Mouse (Mus musculus): ENCODE data around the gene Atg10. TPM values are rescaled to one million over a fixed set of nuclear protein-coding genes. Genes with fewer than 3 reads are reported as not detected.

Atg10 gene
- polyA plus RNA-seq, 1 experiment from 2014 or later, result 7.9 TPM

DNA sequence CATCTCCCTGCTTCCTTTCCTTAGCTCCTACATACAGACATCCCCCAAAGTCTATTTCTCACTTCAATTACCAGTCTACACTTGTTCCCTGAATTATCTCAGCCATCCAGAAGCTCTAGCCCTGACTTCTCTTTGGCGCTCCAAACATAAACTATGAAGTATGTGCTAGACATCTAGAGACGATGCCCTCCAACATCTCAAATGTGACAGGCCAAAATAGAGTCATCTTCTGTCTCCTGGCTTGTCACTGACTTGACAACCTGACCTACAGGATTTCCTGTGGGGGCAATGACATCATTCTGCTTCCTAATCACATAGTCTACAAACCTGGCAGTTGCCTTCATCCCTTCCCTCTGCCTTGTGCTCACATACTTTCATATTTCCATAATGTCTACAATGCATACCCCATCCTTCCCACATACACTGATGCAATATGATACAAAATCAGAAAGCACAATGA, 132.0 kb downstream of the Atg10 start:
- Histone ChIP-seq H3K4me2 (no peak overlapping the region), H3K27me3 (replicated peaks; ENCODE audit: control insufficient read depth, insufficient read depth, low read length) (no peaks in the 10 kb centered on the region), H3K4me3 (ENCODE audit: low read depth, low read length) (no peak overlapping the region), H3K4me1 (replicated peaks; ENCODE audit: control insufficient read depth, insufficient read depth, low read length) (no peaks in the 10 kb centered on the region), H3K9ac (ENCODE audit: low read depth, low read length) (no peak overlapping the region), H3K27ac (ENCODE audit: low read depth, low read length) (no peak overlapping the region), H3K36me3 (ENCODE audit: control insufficient read depth, insufficient read depth, low read length) (no peaks in the 10 kb centered on the region), H3K9me3 (ENCODE audit: control insufficient read depth, low read length) (no peaks in the 10 kb centered on the region)
- DNase-seq (ENCODE audit: low spot score) (no peak), ATAC-seq (replicated peaks; ENCODE audit: low FRiP score) (no peak)
- WGBS, result 57% methylated on average over 2 of the region's 2 CpGs

DNA sequence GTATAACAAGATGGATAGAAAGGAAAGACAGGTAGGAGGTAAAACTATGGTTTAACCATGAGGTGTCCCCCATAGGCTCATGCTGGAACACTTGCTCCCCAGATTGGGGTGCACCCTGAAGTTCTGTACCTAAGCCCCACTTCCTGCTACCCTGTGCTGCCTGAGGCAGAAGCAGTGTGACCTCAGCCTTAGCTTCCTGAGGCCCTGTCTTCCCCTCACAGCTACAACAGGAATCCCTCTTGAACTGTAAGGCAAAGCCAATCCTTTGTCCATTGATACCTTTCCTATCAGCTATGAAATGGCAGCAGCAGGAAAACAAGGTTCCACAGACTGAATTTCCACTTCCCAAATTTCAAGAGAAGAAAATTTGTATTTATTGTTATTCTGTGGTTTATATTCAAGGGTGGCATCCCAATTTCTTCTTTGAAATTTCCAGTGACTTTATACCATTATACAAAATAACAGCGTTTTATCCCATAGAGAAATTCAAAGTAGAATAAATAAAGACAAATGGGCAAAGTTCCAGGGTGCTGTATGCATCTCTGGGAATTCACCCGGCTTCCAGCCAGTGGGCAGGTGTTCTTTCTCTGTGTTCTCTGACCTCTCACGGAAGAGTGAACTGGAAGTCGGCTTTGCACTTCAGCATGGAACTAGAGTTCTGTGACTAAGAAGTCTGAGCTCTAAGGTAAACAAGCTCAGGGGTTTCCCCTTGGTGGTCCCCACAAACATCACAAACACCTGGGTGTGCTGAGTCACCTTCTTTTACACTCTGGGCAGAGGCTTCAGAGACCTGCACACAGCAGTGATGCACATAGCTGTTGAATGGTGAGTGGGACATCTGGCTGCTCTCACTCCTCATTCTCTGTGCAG, 132.7 kb downstream of the Atg10 start:
- 65% methylated on average over 4 of the region's 4 CpGs for WGBS
- H3K9me3 ChIP-seq (ENCODE audit: control insufficient read depth, low read length), result no peaks in the 10 kb centered on the region
- no peak for DNase-seq (ENCODE audit: low spot score)
- H3K4me1 ChIP-seq (replicated peaks; ENCODE audit: control insufficient read depth, insufficient read depth, low read length), result no peaks in the 10 kb centered on the region
- H3K9ac ChIP-seq (ENCODE audit: low read depth, low read length), result no peak overlapping the region
- no peak overlapping the region for H3K4me3 ChIP-seq (ENCODE audit: low read depth, low read length)
- H3K27ac ChIP-seq (ENCODE audit: low read depth, low read length), result no peak overlapping the region
- H3K4me2 ChIP-seq, result no peak overlapping the region
- no peaks in the 10 kb centered on the region for H3K27me3 ChIP-seq (replicated peaks; ENCODE audit: control insufficient read depth, insufficient read depth, low read length)
- ATAC-seq (replicated peaks; ENCODE audit: low FRiP score), result no peak
- no peaks in the 10 kb centered on the region for H3K36me3 ChIP-seq (ENCODE audit: control insufficient read depth, insufficient read depth, low read length)

DNA sequence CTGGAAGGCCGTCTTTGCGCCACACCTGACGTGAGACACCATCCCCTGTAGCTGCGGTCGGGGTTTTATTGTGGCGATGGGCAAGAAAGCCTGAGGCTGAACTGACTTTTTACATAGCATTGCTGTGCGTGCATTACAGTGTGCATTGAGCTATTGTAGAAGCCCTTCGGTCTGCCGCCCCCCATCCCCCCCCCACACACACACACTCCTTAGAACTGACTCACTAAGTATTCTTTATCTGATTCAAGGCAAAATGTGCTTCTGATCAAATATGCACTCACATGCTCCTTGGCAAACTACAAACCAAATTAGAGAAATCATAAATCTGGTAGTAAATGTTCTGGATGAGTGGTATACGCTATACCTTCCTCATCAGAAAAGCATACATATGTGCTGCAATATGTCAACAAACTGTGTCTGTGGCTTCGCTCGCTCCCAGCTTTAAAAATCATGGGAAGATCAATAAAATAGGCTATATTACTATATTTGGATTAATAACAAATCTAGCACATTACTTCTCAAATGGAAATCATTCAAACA, 137.3 kb downstream of the Atg10 start:
- Histone ChIP-seq H3K9me3 (ENCODE audit: control insufficient read depth, low read length) (no peaks in the 10 kb centered on the region), H3K27ac (ENCODE audit: low read depth, low read length) (no peak overlapping the region), H3K4me2 (no peak overlapping the region), H3K9ac (ENCODE audit: low read depth, low read length) (no peak overlapping the region), H3K4me1 (replicated peaks; ENCODE audit: control insufficient read depth, insufficient read depth, low read length) (no peaks in the 10 kb centered on the region), H3K27me3 (replicated peaks; ENCODE audit: control insufficient read depth, insufficient read depth, low read length) (no peaks in the 10 kb centered on the region), H3K36me3 (ENCODE audit: control insufficient read depth, insufficient read depth, low read length) (no peaks in the 10 kb centered on the region), H3K4me3 (ENCODE audit: low read depth, low read length) (no peak overlapping the region)
- no peak for ATAC-seq (replicated peaks; ENCODE audit: low FRiP score)
- 91% methylated on average over 12 of the region's 12 CpGs for WGBS
- no peak for DNase-seq (ENCODE audit: low spot score)

DNA sequence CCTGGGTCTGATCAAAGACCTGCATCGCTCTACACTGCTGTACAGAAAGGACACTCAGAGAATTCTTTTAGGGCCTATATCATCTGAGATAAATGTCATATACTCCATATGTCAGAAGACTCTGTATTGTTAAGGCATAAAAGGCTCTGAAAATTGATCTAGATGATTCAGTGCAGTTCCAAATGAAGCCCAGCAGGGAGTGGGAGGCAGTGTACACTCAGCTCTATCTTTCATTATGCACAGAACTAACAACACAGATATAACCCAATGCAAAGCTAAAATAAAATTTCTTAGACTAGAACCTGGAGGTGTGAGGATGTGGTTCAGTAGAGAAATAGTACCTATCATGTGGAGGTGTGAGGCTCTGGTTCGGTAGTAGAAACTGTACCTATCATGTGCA, 151.4 kb downstream of the Atg10 start:
- no peak overlapping the region for H3K27ac ChIP-seq (ENCODE audit: low read depth, low read length)
- no peaks in the 10 kb centered on the region for H3K27me3 ChIP-seq (replicated peaks; ENCODE audit: control insufficient read depth, insufficient read depth, low read length)
- H3K36me3 ChIP-seq (ENCODE audit: control insufficient read depth, insufficient read depth, low read length), result no peaks in the 10 kb centered on the region
- no peak for ATAC-seq (replicated peaks; ENCODE audit: low FRiP score)
- H3K9ac ChIP-seq (ENCODE audit: low read depth, low read length), result no peak overlapping the region
- no peaks in the 10 kb centered on the region for H3K4me1 ChIP-seq (replicated peaks; ENCODE audit: control insufficient read depth, insufficient read depth, low read length)
- no peak overlapping the region for H3K4me2 ChIP-seq
- DNase-seq (ENCODE audit: low spot score), result no peak
- H3K9me3 ChIP-seq (ENCODE audit: control insufficient read depth, low read length), result no peaks in the 10 kb centered on the region
- H3K4me3 ChIP-seq (ENCODE audit: low read depth, low read length), result no peak overlapping the region
- 92% methylated on average over 2 of the region's 2 CpGs for WGBS

DNA sequence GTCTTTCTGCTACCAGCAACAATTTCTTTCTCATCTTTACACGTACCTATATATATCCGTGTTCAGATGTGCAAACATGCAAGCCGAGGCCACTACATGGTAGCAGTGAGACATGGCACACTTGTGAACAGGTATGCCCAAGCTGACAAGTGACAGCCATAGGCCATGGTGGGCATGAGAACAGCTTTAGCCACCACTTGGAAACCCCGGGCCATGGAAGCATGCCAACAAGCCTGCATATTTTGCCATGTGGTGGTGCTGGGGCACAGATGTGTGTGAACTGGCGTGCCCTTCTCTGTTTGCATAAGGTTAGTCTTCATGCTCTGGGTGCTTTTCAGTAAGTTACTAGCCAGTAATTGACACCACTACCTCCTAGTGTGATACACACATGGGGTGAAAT, 162.9 kb downstream of the Atg10 start:
- H3K27ac ChIP-seq (ENCODE audit: low read depth, low read length), result no peak overlapping the region
- no peaks in the 10 kb centered on the region for H3K36me3 ChIP-seq (ENCODE audit: control insufficient read depth, insufficient read depth, low read length)
- H3K4me2 ChIP-seq, result no peak overlapping the region
- H3K9me3 ChIP-seq (ENCODE audit: control insufficient read depth, low read length), result no peaks in the 10 kb centered on the region
- no peak for ATAC-seq (replicated peaks; ENCODE audit: low FRiP score)
- H3K4me3 ChIP-seq (ENCODE audit: low read depth, low read length), result no peak overlapping the region
- H3K4me1 ChIP-seq (replicated peaks; ENCODE audit: control insufficient read depth, insufficient read depth, low read length), result no peaks in the 10 kb centered on the region
- DNase-seq (ENCODE audit: low spot score), result no peak
- no peak overlapping the region for H3K9ac ChIP-seq (ENCODE audit: low read depth, low read length)
- WGBS, result 86% methylated on average over 5 of the region's 5 CpGs
- H3K27me3 ChIP-seq (replicated peaks; ENCODE audit: control insufficient read depth, insufficient read depth, low read length), result no peaks in the 10 kb centered on the region

DNA sequence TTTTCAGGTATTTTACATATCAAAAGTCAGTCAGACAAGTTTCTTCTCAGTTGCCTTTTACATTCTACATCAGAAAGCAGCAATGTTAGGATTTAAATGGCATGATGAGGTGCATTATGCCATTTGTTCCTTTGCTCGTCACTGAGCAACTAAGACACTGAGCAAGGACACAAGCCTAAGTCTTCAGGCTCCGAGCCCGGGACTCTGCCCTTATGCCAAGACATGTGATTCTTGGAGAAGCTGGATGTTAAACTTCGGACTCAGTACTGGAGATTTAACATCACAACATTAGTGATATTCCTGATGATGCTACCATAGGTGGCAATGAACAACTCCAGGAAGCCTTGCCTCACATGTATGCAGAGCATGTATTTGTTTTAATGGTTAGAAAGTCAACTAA, 175.6 kb downstream of the Atg10 start:
- Histone ChIP-seq H3K9ac (ENCODE audit: low read depth, low read length) (no peak overlapping the region), H3K36me3 (ENCODE audit: control insufficient read depth, insufficient read depth, low read length) (no peaks in the 10 kb centered on the region), H3K4me1 (replicated peaks; ENCODE audit: control insufficient read depth, insufficient read depth, low read length) (no peaks in the 10 kb centered on the region), H3K9me3 (ENCODE audit: control insufficient read depth, low read length) (no peaks in the 10 kb centered on the region), H3K4me3 (ENCODE audit: low read depth, low read length) (no peak overlapping the region), H3K27me3 (replicated peaks; ENCODE audit: control insufficient read depth, insufficient read depth, low read length) (no peaks in the 10 kb centered on the region), H3K27ac (ENCODE audit: low read depth, low read length) (no peak overlapping the region), H3K4me2 (no peak overlapping the region)
- no peak for DNase-seq (ENCODE audit: low spot score)
- ATAC-seq (replicated peaks; ENCODE audit: low FRiP score), result no peak
- WGBS, result 88% methylated on average over 4 of the region's 4 CpGs

DNA sequence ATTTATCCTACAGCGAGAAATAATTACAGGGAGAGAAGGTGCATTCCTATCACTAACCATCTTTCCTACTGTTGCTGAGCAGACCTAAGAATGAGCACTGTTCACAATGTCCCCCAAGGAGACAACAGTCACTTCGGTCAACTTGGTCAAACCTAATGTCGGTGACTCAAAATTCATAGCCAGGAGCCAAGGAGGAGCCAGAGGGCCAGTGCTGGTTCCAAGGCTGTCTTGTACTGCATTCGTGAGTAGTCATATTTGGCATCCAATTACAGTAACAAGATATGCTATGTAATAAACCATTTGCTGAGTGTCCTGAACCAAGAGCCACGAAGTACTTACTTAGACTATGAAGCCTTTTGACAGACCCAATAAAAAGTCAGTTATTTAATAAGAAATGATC, 176.9 kb downstream of the Atg10 start:
- no peak overlapping the region for H3K4me3 ChIP-seq (ENCODE audit: low read depth, low read length)
- WGBS, result 86% methylated on average over 5 of the region's 5 CpGs
- H3K4me1 ChIP-seq (replicated peaks; ENCODE audit: control insufficient read depth, insufficient read depth, low read length), result no peaks in the 10 kb centered on the region
- H3K4me2 ChIP-seq, result no peak overlapping the region
- H3K27ac ChIP-seq (ENCODE audit: low read depth, low read length), result no peak overlapping the region
- no peak overlapping the region for H3K9ac ChIP-seq (ENCODE audit: low read depth, low read length)
- H3K36me3 ChIP-seq (ENCODE audit: control insufficient read depth, insufficient read depth, low read length), result no peaks in the 10 kb centered on the region
- no peaks in the 10 kb centered on the region for H3K27me3 ChIP-seq (replicated peaks; ENCODE audit: control insufficient read depth, insufficient read depth, low read length)
- DNase-seq (ENCODE audit: low spot score), result no peak
- ATAC-seq (replicated peaks; ENCODE audit: low FRiP score), result no peak
- no peaks in the 10 kb centered on the region for H3K9me3 ChIP-seq (ENCODE audit: control insufficient read depth, low read length)

DNA sequence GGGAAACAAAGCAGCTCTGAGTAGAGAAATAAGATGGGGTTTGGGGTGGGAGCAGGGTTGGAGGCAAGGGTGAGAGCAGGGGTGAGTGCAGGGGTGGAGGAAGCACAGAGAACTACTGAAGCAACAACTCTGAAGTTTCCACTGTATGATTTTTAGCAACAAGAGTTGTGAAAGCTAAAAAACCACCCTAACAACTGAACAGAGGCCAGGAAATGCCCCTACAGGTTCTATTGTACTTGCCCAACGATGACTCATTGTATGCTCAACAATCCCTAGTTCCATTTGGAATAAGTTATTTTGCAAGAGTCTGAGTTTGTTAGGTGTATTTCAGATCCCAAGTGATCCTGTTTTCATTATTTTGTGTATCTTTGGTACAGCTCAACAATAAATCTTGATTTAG, 182.5 kb downstream of the Atg10 start:
- 89% methylated on average over 1 of the region's 1 CpGs for WGBS
- H3K27me3 ChIP-seq (replicated peaks; ENCODE audit: control insufficient read depth, insufficient read depth, low read length), result no peaks in the 10 kb centered on the region
- H3K9me3 ChIP-seq (ENCODE audit: control insufficient read depth, low read length), result no peaks in the 10 kb centered on the region
- H3K9ac ChIP-seq (ENCODE audit: low read depth, low read length), result no peak overlapping the region
- H3K4me1 ChIP-seq (replicated peaks; ENCODE audit: control insufficient read depth, insufficient read depth, low read length), result no peaks in the 10 kb centered on the region
- no peak overlapping the region for H3K27ac ChIP-seq (ENCODE audit: low read depth, low read length)
- H3K4me2 ChIP-seq, result no peak overlapping the region
- DNase-seq (ENCODE audit: low spot score) (no peak), ATAC-seq (replicated peaks; ENCODE audit: low FRiP score) (no peak)
- H3K36me3 ChIP-seq (ENCODE audit: control insufficient read depth, insufficient read depth, low read length), result no peaks in the 10 kb centered on the region
- H3K4me3 ChIP-seq (ENCODE audit: low read depth, low read length), result no peak overlapping the region

DNA sequence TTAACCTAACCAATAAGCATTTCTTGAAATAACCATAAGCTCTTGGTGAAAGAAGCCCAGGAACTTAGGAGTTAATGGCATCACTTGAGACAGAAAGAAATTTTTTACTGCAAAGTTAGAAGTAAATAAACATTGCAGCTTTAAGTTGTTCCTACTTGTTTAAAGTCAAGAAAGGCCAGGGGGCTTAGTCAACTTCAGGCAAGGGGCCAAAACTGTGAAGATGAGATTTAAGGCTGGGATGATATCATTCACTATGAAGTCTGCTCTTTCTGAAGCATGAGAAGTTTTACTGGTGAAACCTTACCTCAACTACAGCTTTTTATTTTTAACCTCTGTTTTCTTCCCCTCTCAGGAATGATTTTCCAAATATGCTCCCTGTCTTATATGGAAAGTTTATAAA, 183.3 kb downstream of the Atg10 start:
- H3K9me3 ChIP-seq (ENCODE audit: control insufficient read depth, low read length), result no peaks in the 10 kb centered on the region
- DNase-seq (ENCODE audit: low spot score) (no peak), ATAC-seq (replicated peaks; ENCODE audit: low FRiP score) (no peak)
- no peaks in the 10 kb centered on the region for H3K27me3 ChIP-seq (replicated peaks; ENCODE audit: control insufficient read depth, insufficient read depth, low read length)
- no peaks in the 10 kb centered on the region for H3K36me3 ChIP-seq (ENCODE audit: control insufficient read depth, insufficient read depth, low read length)
- H3K4me1 ChIP-seq (replicated peaks; ENCODE audit: control insufficient read depth, insufficient read depth, low read length), result no peaks in the 10 kb centered on the region
- H3K27ac ChIP-seq (ENCODE audit: low read depth, low read length), result no peak overlapping the region
- H3K9ac ChIP-seq (ENCODE audit: low read depth, low read length), result no peak overlapping the region
- H3K4me3 ChIP-seq (ENCODE audit: low read depth, low read length), result no peak overlapping the region
- no peak overlapping the region for H3K4me2 ChIP-seq
